Mouse (Mus musculus) G1E (cell line): Measurements from ENCODE around the gene Hsp90ab1. TPM values are rescaled to one million over a fixed set of nuclear protein-coding genes. Genes with fewer than 3 reads are reported as not detected.

ENCODE experiments used
- ATAC-seq: 2 replicates; pipeline ENCODE4 v1.8.0; 2016; ENCODE audit warnings: mild to moderate bottlenecking; ENCODE audit not compliant: insufficient number of reproducible peaks, poor library complexity, low FRiP score, severe bottlenecking; ENCODE audit errors: extremely low read depth
- DNase-seq: peaks from one replicate; pipeline ENCODE4 v3.0.0; 2012; ENCODE audit warnings: low spot score
- H3K27me3 ChIP-seq: 2 replicates; pipeline ENCODE4 v1.6.1; 2012; ENCODE audit warnings: mild to moderate bottlenecking, low read length, inconsistent platforms; ENCODE audit not compliant: insufficient read depth
- H3K36me3 ChIP-seq: replicated peaks from 2 replicates; pipeline ENCODE3; 2012; ENCODE audit warnings: mild to moderate bottlenecking, inconsistent platforms
- H3K4me1 ChIP-seq: 2 replicates; pipeline ENCODE4 v1.6.1; 2012; ENCODE audit warnings: low read depth, low read length, inconsistent platforms, mixed read lengths; ENCODE audit not compliant: insufficient read depth
- H3K4me3 ChIP-seq: 2 replicates; pipeline ENCODE4 v1.5.1; 2012; ENCODE audit warnings: low read depth, mild to moderate bottlenecking, inconsistent platforms, low read length, moderate library complexity, mixed read lengths
- H3K9me3 ChIP-seq: replicated peaks from 2 replicates; pipeline ENCODE4 v1.6.1; 2012; ENCODE audit warnings: inconsistent platforms
- CTCF ChIP-seq: IDR thresholded peaks from 2 replicates; pipeline ENCODE4 v1.5.1; 2012; ENCODE audit warnings: low read depth, low read length, inconsistent platforms, mixed read lengths
- GATA1 ChIP-seq: IDR thresholded peaks from 2 replicates; pipeline ENCODE4 v1.6.1; 2012; ENCODE audit warnings: borderline replicate concordance, low read length, inconsistent platforms, mixed read lengths
- GATA2 ChIP-seq: IDR thresholded peaks from 2 replicates; pipeline ENCODE4 v1.6.1; 2012; ENCODE audit warnings: low read depth, low read length, inconsistent platforms, borderline replicate concordance
- POLR2AphosphoS5 ChIP-seq: IDR thresholded peaks from 2 replicates; pipeline ENCODE4 v1.6.1; 2012; ENCODE audit warnings: low read depth, low read length, inconsistent platforms; ENCODE audit not compliant: insufficient replicate concordance
- TAL1 ChIP-seq: conservative IDR thresholded peaks from 2 replicates; pipeline ENCODE4 v1.6.1; 2012; ENCODE audit warnings: low read depth, low read length, inconsistent platforms, mixed read lengths
- polyA plus RNA-seq: library from polyadenylated mRNA; stranded (reverse); fragments of >175 nt; gene quantifications from 2 replicates; pipeline ENCODE4 v1.2.3, GENCODE M21; 2012
- total RNA-seq, 2 experiments: library from RNA; stranded (forward) in 1 of 2; stranded (reverse) in 1 of 2; fragments of 200-1000 nt in 1 of 2; fragments of >200 nt in 1 of 2; fragmentation: Nextera tagmentation in 1 of 2; gene quantifications; 2 replicates each; pipeline ENCODE4 v1.2.3; 2014 to 2017

The Hsp90ab1 gene
- total and polyA plus RNA-seq, 3 experiments, result 1,104 to 1,547 (median 1,427) TPM

GRCm38 (mm10) chr17:45616046-45616650, 43.1 kb upstream of the Hsp90ab1 start:
- H3K4me3 ChIP-seq, result no peak overlapping the region
- ATAC-seq (no peak), DNase-seq (no peak)
- H3K9me3 ChIP-seq, result no peaks in the 10 kb centered on the region
- H3K4me1 ChIP-seq, result peaks cover 35% of the 10 kb centered on the region
- H3K27me3 ChIP-seq, result 0 out of 2 replicates have a peak, but pooled peaks cover 2% of the 10 kb centered on the region
- H3K36me3 ChIP-seq, result no peaks in the 10 kb centered on the region
- TF ChIP-seq CTCF (no peak), GATA2 (no peak), TAL1 (no peak), GATA1 (no peak), POLR2AphosphoS5 (no peak)

GRCm38 (mm10) chr17:45612921-45613320, 39.9 kb upstream of the Hsp90ab1 start:
- no peak overlapping the region for H3K4me3 ChIP-seq
- TF ChIP-seq CTCF, result no peak
- 0 out of 2 replicates have a peak, but pooled peaks cover 2% of the 10 kb centered on the region for H3K27me3 ChIP-seq
- no peaks in the 10 kb centered on the region for H3K36me3 ChIP-seq
- no peak for ATAC-seq
- DNase-seq, result no peak
- no peaks in the 10 kb centered on the region for H3K9me3 ChIP-seq
- peaks cover 23% of the 10 kb centered on the region for H3K4me1 ChIP-seq

- TF ChIP-seq GATA2, result no peak
- no peak for TF ChIP-seq TAL1
- no peak for TF ChIP-seq POLR2AphosphoS5
- no peak for TF ChIP-seq CTCF
- TF ChIP-seq GATA1, result no peak
- no peak overlapping the region for H3K4me3 ChIP-seq
- no peaks in the 10 kb centered on the region for H3K36me3 ChIP-seq
- H3K27me3 ChIP-seq, result 0 out of 2 replicates have a peak, but pooled peaks cover 2% of the 10 kb centered on the region
- no peak for ATAC-seq
- no peaks in the 10 kb centered on the region; the same call in 1 of the 2 replicates for H3K9me3 ChIP-seq
- DNase-seq, result no peak
- H3K4me1 ChIP-seq, result peaks cover 19% of the 10 kb centered on the region
These were observed 38.9 kb upstream of the Hsp90ab1 start for GRCm38 (mm10) chr17:45612008-45612407.

GRCm38 (mm10) chr17:45610144-45610866, 37.2 kb upstream of the Hsp90ab1 start:
- TF ChIP-seq GATA2 (no peak), POLR2AphosphoS5 (no peak), GATA1 (no peak), CTCF (no peak), TAL1 (no peak)
- peaks cover 5% of the 10 kb centered on the region; the same call in 1 of the 2 replicates for H3K27me3 ChIP-seq
- ATAC-seq, result no peak
- H3K36me3 ChIP-seq, result no peaks in the 10 kb centered on the region
- DNase-seq, result no peak
- H3K4me3 ChIP-seq, result no peak overlapping the region
- no peaks in the 10 kb centered on the region; the same call in 1 of the 2 replicates for H3K9me3 ChIP-seq
- peaks cover 17% of the 10 kb centered on the region for H3K4me1 ChIP-seq

- Histone ChIP-seq H3K4me1 (peaks cover 19% of the 10 kb centered on the region), H3K4me3 (no peak overlapping the region), H3K36me3 (no peaks in the 10 kb centered on the region), H3K27me3 (peaks cover 9% of the 10 kb centered on the region; the same call in 1 of the 2 replicates), H3K9me3 (no peaks in the 10 kb centered on the region; the same call in 1 of the 2 replicates)
- ATAC-seq, result no peak
- DNase-seq, result no peak
- TF ChIP-seq GATA1 (no peak), GATA2 (no peak), TAL1 (no peak), POLR2AphosphoS5 (no peak), CTCF (no peak)
These were observed 35.3 kb upstream of the Hsp90ab1 start for GRCm38 (mm10) chr17:45608396-45608795.
